Mouse (Mus musculus) small intestine, adult 2 months (tissue): ENCODE data around the gene Nckap5. TPM values are rescaled to one million over a fixed set of nuclear protein-coding genes. Genes with fewer than 3 reads are reported as not detected.

Source experiments
- H3K27ac ChIP-seq: fragments of 200-500 bp; 2 replicates; pipeline ENCODE4 v1.5.1; 2012; ENCODE audit warnings: low read depth, low read length, control low read depth, inconsistent platforms; ENCODE audit not compliant: insufficient read depth
- H3K27me3 ChIP-seq: fragments of 200-500 bp; 2 replicates; pipeline ENCODE4 v1.6.1; 2012; ENCODE audit warnings: mild to moderate bottlenecking, moderate library complexity, low read length, inconsistent platforms; ENCODE audit not compliant: control insufficient read depth, insufficient read depth
- H3K36me3 ChIP-seq: fragments of 200-500 bp; 2 replicates; pipeline ENCODE4 v1.6.1; 2012; ENCODE audit warnings: mild to moderate bottlenecking, low read length, control low read depth, inconsistent platforms; ENCODE audit not compliant: control insufficient read depth, insufficient read depth
- H3K4me1 ChIP-seq: fragments of 200-500 bp; 2 replicates; pipeline ENCODE4 v1.6.1; 2012; ENCODE audit warnings: low read length, inconsistent platforms, mixed read lengths; ENCODE audit not compliant: control insufficient read depth, insufficient read depth, insufficient read length
- H3K4me3 ChIP-seq: fragments of 200-500 bp; 2 replicates; pipeline ENCODE4 v1.5.1; 2012; ENCODE audit warnings: low read depth, mild to moderate bottlenecking, control low read depth, inconsistent platforms, low read length, moderate library complexity
- CTCF ChIP-seq: fragments of 200-500 bp; IDR thresholded peaks from 2 replicates; pipeline ENCODE4 v1.5.1; 2012; ENCODE audit warnings: low read depth, mild to moderate bottlenecking, control low read depth, inconsistent platforms, low read length, moderate library complexity, mixed read lengths; ENCODE audit not compliant: insufficient replicate concordance, insufficient read length; ENCODE audit errors: extremely low read depth
- POLR2A ChIP-seq: fragments of 200-500 bp; IDR thresholded peaks from 2 replicates; pipeline ENCODE4 v1.6.1; 2012; ENCODE audit warnings: low read depth, mild to moderate bottlenecking, control low read depth, inconsistent platforms, low read length, moderate library complexity
- WGBS: fragments of 180-500 bp; shearing (Covaris S2); methylation state at CpG from one replicate; pipeline ENCODE4 v1.1.7; 2018; 5-methylcytosine and 5-hydroxymethylcytosine counted together
- polyA plus RNA-seq: library from polyadenylated mRNA; depleted of rRNA; stranded (reverse); fragments of >200 nt; gene quantifications from 2 replicates; pipeline ENCODE4 v1.2.3, GENCODE M21; 2012

Gene Nckap5
- polyA plus RNA-seq, 1 experiment: 8.5 TPM

DNA sequence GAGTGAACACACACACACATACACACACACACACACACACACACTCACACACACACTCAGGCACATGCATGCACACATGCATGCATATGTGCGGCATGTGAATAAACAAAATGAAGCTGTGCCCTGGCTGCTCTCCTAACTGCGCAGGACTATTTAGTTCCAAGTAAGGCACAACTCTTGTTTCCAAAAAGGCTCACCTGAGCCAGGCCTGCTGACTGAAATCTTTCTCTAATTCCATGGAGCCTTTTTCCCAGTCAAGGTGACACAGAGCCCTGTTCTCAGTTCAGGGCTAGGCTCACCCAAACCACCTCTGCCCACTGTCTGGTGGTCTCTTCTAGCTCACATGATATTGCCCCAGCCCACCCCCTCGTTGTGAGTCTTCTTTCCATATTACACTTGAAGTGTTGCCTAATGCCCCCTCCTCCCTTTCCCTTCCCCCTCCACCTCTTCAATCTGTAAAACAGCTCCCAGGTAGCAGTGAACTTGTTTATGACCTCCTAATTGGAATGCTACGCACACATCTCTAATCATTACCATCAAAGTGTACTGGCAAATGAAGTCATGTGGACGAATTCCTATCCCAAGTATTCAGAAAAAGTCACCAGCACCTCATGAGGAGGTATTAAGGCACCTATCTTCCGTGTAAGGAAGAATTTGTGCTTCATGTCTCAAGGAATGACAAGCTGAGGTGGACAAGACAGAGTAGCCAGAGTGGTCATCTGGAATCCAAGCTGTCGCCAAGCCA lies 226.7 kb downstream of the Nckap5 start:
- WGBS: 48% methylated on average over 7 of the region's 7 CpGs

DNA sequence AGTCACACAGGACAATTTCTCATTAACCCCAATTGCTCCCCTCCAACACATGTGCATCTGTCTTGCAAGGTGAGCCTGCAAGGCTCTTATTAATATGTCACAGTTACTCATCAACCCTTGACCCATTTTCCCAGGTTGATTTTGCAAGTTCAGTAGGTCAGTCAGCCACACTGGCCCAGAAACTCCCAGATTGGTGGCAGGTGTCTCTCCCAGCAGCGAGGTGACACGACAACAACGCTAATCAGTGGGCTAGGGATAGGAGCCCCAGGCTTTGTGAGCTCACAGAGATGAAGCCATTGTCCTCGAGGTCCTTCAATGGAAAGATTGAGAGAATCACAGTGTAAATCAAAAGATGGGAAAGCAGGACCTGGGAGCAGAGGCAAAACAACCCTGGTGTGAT lies 230.0 kb downstream of the Nckap5 start:
- peaks cover 3% of the 10 kb centered on the region; the same call in 1 of the 2 replicates for H3K4me1 ChIP-seq
- no peak overlapping the region for H3K27ac ChIP-seq
- H3K4me3 ChIP-seq: no peak overlapping the region
- 71% methylated on average over 4 of the region's 4 CpGs for WGBS
- H3K27me3 ChIP-seq: no peaks in the 10 kb centered on the region
- no peaks in the 10 kb centered on the region for H3K36me3 ChIP-seq
- TF ChIP-seq POLR2A (no peak), CTCF (no peak)

More for the DNA sequence above, 226.7 kb downstream of the Nckap5 start:
- Histone ChIP-seq H3K4me1 (peaks cover 3% of the 10 kb centered on the region; the same call in 1 of the 2 replicates), H3K27ac (peak overlapping the region; percentile 6; the same call in 1 of the 2 replicates), H3K27me3 (no peaks in the 10 kb centered on the region), H3K4me3 (peak overlapping the region; percentile 46), H3K36me3 (no peaks in the 10 kb centered on the region)
- TF ChIP-seq CTCF (no peak), POLR2A (no peak)

DNA sequence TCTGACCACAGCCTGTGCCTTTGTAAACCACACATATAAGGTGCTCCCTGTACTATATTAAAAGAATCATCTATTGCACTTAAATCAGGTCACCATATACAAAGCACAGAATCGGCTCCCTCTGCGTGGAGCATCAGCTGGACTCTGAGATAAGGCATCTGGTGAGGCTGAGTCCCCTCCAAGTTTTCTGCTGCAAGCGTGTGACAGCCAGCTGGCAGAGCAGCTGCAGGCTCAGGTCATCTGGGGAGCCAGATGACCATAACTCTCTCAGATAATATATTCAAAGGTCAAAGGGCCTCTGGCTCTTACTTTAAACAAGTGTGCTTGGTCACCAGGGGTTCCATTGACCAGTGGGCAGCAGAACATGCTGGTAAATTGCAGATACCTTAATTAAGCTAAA lies 233.2 kb downstream of the Nckap5 start:
- WGBS: 38% methylated on average over 3 of the region's 3 CpGs
- no peak overlapping the region for H3K4me3 ChIP-seq
- peaks cover 21% of the 10 kb centered on the region for H3K4me1 ChIP-seq
- H3K27me3 ChIP-seq: no peaks in the 10 kb centered on the region
- H3K27ac ChIP-seq: no peak overlapping the region
- no peaks in the 10 kb centered on the region for H3K36me3 ChIP-seq
- TF ChIP-seq POLR2A (no peak), CTCF (no peak)

DNA sequence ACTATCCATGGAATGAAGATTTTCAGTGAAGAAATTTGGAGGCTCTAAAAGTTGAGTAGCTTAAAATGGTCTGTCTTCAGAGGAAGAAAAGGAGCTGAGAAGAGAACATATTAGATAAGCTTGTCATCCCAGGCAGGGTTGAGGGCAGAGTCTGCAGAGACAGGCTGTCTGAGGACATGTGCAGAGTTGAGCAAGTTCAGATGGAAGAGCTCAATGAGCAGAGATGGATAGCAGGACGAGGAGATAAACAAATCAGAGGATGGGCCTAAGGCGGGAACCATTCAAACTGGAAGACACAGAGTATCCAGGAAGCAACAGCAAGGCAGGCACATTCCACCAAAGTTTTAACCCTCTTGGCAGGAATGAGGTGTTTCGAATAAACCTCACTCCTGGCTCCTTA lies 235.8 kb downstream of the Nckap5 start:
- no peak for TF ChIP-seq CTCF
- Histone ChIP-seq H3K4me3 (no peak overlapping the region), H3K36me3 (no peaks in the 10 kb centered on the region), H3K27me3 (no peaks in the 10 kb centered on the region), H3K4me1 (peaks cover 21% of the 10 kb centered on the region), H3K27ac (no peak overlapping the region)
- 58% methylated on average over 3 of the region's 3 CpGs for WGBS

DNA sequence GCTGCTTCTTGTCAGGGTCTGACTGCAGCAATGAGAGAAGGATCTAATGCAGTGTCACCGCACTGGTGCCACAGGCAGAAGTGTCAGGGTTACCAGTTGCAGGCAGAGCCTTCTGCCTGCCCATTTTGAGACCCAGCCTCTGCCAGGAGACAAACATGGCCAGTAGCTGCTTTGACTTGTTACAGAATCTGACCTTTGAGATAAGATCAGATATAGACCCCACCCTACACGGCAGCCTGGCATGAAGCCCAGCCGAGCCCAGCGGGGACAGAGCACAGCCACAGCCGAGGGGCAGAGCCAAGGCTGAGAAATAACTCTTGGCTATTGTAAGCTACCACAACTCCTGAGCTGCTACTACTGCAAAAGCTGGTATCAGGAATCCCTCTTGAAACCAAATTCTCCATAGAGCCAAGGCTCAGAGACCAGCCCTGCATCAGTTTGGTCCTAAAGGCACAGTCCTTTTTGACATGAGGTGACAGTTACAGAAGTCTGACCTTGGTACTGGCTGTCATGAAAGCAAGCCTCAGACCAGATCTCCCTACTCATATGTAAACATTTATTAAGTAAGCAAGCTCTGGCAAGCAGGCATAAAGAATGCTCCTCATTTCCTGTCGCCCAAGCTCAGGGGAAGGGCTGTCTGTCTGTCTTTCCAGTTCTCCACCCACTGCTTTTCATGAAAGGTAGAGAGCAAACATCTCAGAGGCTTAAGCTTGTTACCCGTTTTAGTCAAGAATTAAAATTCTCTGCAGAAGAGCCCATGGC lies 237.4 kb downstream of the Nckap5 start:
- WGBS: 20% methylated on average over 7 of the region's 7 CpGs
- no peak for TF ChIP-seq CTCF
- TF ChIP-seq POLR2A: no peak
- H3K4me3 ChIP-seq: no peak overlapping the region
- H3K27me3 ChIP-seq: no peaks in the 10 kb centered on the region
- H3K36me3 ChIP-seq: no peaks in the 10 kb centered on the region
- H3K27ac ChIP-seq: peak overlapping the region; percentile 58
- peaks cover 21% of the 10 kb centered on the region for H3K4me1 ChIP-seq

DNA sequence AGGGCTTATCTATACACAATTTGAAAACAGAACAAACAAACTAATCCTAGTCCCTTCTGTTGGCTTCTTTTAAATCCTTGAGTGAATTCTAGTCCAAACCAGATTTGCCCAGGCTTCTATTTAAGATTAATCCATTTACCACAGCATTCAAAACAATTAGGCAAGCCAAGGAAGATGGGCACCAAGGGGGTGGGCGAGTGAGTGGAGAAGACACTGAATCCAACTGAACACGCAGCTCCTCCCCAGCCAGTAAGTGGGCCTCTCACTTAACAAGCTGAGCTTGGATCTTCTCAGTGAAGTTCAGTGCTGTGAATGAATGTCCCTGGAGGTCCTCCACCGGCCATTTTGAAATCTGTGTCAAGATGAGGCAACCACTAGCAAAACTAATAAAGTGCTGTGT lies 239.7 kb downstream of the Nckap5 start:
- Histone ChIP-seq H3K27ac (no peak overlapping the region), H3K4me3 (no peak overlapping the region), H3K36me3 (no peaks in the 10 kb centered on the region), H3K27me3 (no peaks in the 10 kb centered on the region), H3K4me1 (peaks cover 21% of the 10 kb centered on the region)
- TF ChIP-seq CTCF (no peak), POLR2A (no peak)
- 85% methylated on average over 3 of the region's 3 CpGs for WGBS

DNA sequence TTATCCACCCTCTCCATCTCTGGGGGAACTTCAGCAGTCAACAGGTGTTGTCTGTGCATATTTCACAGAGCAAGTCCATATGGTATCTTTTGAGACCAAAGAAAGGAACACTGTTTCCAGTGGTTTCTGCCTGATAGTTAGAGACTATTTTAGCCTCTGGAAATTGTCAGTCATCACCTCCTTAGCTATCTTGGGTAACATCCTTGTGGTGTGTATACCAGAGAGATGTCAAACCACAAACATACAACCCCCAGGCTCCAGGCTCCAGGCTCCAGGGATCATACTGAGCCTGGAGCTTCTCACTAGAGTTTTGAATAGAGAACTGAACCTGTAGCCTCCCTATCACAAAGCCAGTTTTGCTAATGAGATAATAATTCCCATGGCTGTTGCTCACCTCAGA lies 252.4 kb downstream of the Nckap5 start:
- TF ChIP-seq CTCF (no peak), POLR2A (no peak)
- no peaks in the 10 kb centered on the region for H3K4me1 ChIP-seq
- no peak overlapping the region for H3K4me3 ChIP-seq
- no peaks in the 10 kb centered on the region for H3K27me3 ChIP-seq
- H3K27ac ChIP-seq: no peak overlapping the region
- no peaks in the 10 kb centered on the region for H3K36me3 ChIP-seq

DNA sequence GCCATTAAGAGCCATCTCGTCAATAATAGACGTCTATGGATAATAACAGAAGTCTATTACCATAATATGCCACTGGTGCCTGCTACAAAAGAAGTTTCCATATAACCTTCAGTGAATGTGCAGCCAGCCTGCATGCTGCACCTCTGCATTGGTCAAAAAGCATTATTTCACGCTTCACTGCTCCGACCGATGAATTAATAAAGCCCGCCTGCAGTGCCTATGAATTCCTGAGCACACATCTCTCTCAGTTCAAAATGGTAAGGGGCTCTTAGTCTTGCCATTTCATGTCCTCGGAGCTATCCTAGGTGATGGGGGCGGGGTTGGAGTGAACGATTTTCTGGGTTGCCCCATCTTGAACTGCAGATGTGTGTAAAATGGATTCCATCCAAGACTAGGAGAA lies 256.3 kb downstream of the Nckap5 start:
- no peak overlapping the region for H3K27ac ChIP-seq
- TF ChIP-seq CTCF: no peak
- TF ChIP-seq POLR2A: no peak
- H3K27me3 ChIP-seq: no peaks in the 10 kb centered on the region
- H3K4me1 ChIP-seq: no peaks in the 10 kb centered on the region
- H3K4me3 ChIP-seq: no peak overlapping the region
- H3K36me3 ChIP-seq: no peaks in the 10 kb centered on the region
- WGBS: 87% methylated on average over 9 of the region's 9 CpGs
